Mouse (Mus musculus) midbrain, postnatal 0 days (tissue): ENCODE data around the gene Pm20d1. TPM values are rescaled to one million over a fixed set of nuclear protein-coding genes. Genes with fewer than 3 reads are reported as not detected.

Experiments
- ATAC-seq: fragments of 200-750 bp; cut with Nextera tagmentation; 2 replicates; pipeline ENCODE4 v1.8.0; 2017; ENCODE audit warnings: moderate number of reproducible peaks, mild to moderate bottlenecking, moderate TSS enrichment, moderate library complexity; ENCODE audit not compliant: low FRiP score
- DNase-seq: peaks from one replicate; pipeline ENCODE4 v3.0.0-alpha.2; 2015; ENCODE audit warnings: low spot score
- H3K27ac ChIP-seq: fragments of 300-500 bp; sonication (generic); 2 replicates; pipeline ENCODE4 v1.5.1; 2014; ENCODE audit warnings: low read depth, mild to moderate bottlenecking, low read length, mixed read lengths
- H3K27me3 ChIP-seq: fragments of 300-500 bp; sonication (generic); 2 replicates; pipeline ENCODE4 v1.6.1; 2014; ENCODE audit warnings: low read length, control low read depth, mixed read lengths; ENCODE audit not compliant: insufficient read depth
- H3K36me3 ChIP-seq: fragments of 300-500 bp; sonication (generic); 2 replicates; pipeline ENCODE4 v1.6.1; 2014; ENCODE audit warnings: low read length, control low read depth, mixed read lengths; ENCODE audit not compliant: insufficient read depth
- H3K4me1 ChIP-seq: fragments of 300-500 bp; sonication (generic); 2 replicates; pipeline ENCODE4 v1.6.1; 2014; ENCODE audit warnings: mild to moderate bottlenecking, control low read depth, antibody characterized with exemption, low read length, mixed read lengths; ENCODE audit not compliant: insufficient read depth
- H3K4me2 ChIP-seq: fragments of 300-500 bp; sonication (generic); 2 replicates; pipeline ENCODE4 v1.6.1; 2014; ENCODE audit warnings: low read depth, mild to moderate bottlenecking, low read length, mixed read lengths; ENCODE audit not compliant: poor library complexity, severe bottlenecking
- H3K4me3 ChIP-seq: fragments of 300-500 bp; sonication (generic); 2 replicates; pipeline ENCODE4 v1.5.1; 2014; ENCODE audit warnings: low read depth, mild to moderate bottlenecking, low read length, moderate library complexity
- H3K9ac ChIP-seq: fragments of 300-500 bp; sonication (generic); replicated peaks from 2 replicates; pipeline ENCODE4 v1.6.1; 2014; ENCODE audit warnings: mild to moderate bottlenecking, low read length, moderate library complexity, mixed read lengths; ENCODE audit not compliant: poor library complexity, severe bottlenecking
- H3K9me3 ChIP-seq: fragments of 300-500 bp; sonication (generic); 2 replicates; pipeline ENCODE4 v1.6.1; 2016; ENCODE audit warnings: low read length, control low read depth
- CTCF ChIP-seq: IDR thresholded peaks from 2 replicates; pipeline ENCODE4 v1.5.1; 2016; ENCODE audit warnings: antibody characterized with exemption, mild to moderate bottlenecking
- WGBS: fragments of 180-500 bp; shearing (Covaris S2); extraction: QIAGEN DNeasy Blood & Tissue Kit; methylation state at CpG from one replicate; pipeline ENCODE4 v1.1.7; 2014; 5-methylcytosine and 5-hydroxymethylcytosine counted together
- polyA plus RNA-seq: library from polyadenylated mRNA; unstranded; fragments of >200 nt; fragmentation: Nextera tagmentation; extraction: Ambion mirVana; gene quantifications from 2 replicates; pipeline ENCODE4 v1.2.1, GENCODE M21; 2015
- total RNA-seq: library from RNA; depleted of rRNA; stranded (reverse); fragments of >200 nt; gene quantifications from 2 replicates; pipeline ENCODE4 v1.2.3, GENCODE M21; 2014

The Pm20d1 gene
- total and polyA plus RNA-seq, 2 experiments from 2014 or later, result 0.05 to 0.38 TPM

- Histone ChIP-seq H3K27ac (no peak overlapping the region), H3K4me1 (0 out of 2 replicates have a peak, but pooled peaks cover 2% of the 10 kb centered on the region), H3K9ac (no peak overlapping the region), H3K27me3 (no peaks in the 10 kb centered on the region), H3K4me3 (no peak overlapping the region), H3K9me3 (no peaks in the 10 kb centered on the region), H3K4me2 (no peak overlapping the region), H3K36me3 (no peaks in the 10 kb centered on the region)
- ATAC-seq (no peak), DNase-seq (no peak)
- TF ChIP-seq CTCF, result no peak
- 93% methylated on average over 8 of the region's 8 CpGs for WGBS
Measured at GRCm38 (mm10) chr1:131801071-131801470, 3.9 kb downstream of the Pm20d1 start.

- Histone ChIP-seq H3K4me1 (no peaks in the 10 kb centered on the region), H3K27me3 (no peaks in the 10 kb centered on the region), H3K27ac (no peak overlapping the region), H3K36me3 (no peaks in the 10 kb centered on the region), H3K4me3 (no peak overlapping the region), H3K4me2 (no peak overlapping the region), H3K9me3 (no peaks in the 10 kb centered on the region), H3K9ac (no peak overlapping the region)
- peak; percentile 11 for DNase-seq
- no peak for TF ChIP-seq CTCF
- WGBS, result 81% methylated on average over 5 of the region's 5 CpGs
- no peak for ATAC-seq
Measured at GRCm38 (mm10) chr1:131802652-131803051, 5.5 kb downstream of the Pm20d1 start.

- WGBS, result 96% methylated on average over 3 of the region's 3 CpGs
- H3K9me3 ChIP-seq, result no peaks in the 10 kb centered on the region
- ATAC-seq, result no peak
Measured at GRCm38 (mm10) chr1:131804166-131804565, 7.0 kb downstream of the Pm20d1 start.

GRCm38 (mm10) chr1:131808986-131809385, 11.8 kb downstream of the Pm20d1 start:
- no peaks in the 10 kb centered on the region for H3K4me1 ChIP-seq
- ATAC-seq, result no peak
- no peak for DNase-seq
- H3K9me3 ChIP-seq, result no peaks in the 10 kb centered on the region
- TF ChIP-seq CTCF, result no peak
- no peaks in the 10 kb centered on the region for H3K36me3 ChIP-seq
- no peak overlapping the region for H3K27ac ChIP-seq
- no peak overlapping the region for H3K9ac ChIP-seq
- 81% methylated on average over 1 of the region's 1 CpGs for WGBS
- no peak overlapping the region for H3K4me3 ChIP-seq
- no peak overlapping the region for H3K4me2 ChIP-seq
- no peaks in the 10 kb centered on the region for H3K27me3 ChIP-seq

More at GRCm38 (mm10) chr1:131804166-131804565, 7.0 kb downstream of the Pm20d1 start:
- TF ChIP-seq CTCF, result no peak
- Histone ChIP-seq H3K36me3 (no peaks in the 10 kb centered on the region), H3K4me2 (no peak overlapping the region), H3K9ac (no peak overlapping the region), H3K4me1 (no peaks in the 10 kb centered on the region), H3K27me3 (no peaks in the 10 kb centered on the region), H3K4me3 (no peak overlapping the region), H3K27ac (no peak overlapping the region)
- DNase-seq, result no peak

GRCm38 (mm10) chr1:131809651-131810050, 12.5 kb downstream of the Pm20d1 start:
- DNase-seq (no peak), ATAC-seq (no peak)
- H3K4me1 ChIP-seq, result no peaks in the 10 kb centered on the region
- no peaks in the 10 kb centered on the region for H3K36me3 ChIP-seq
- H3K9me3 ChIP-seq, result no peaks in the 10 kb centered on the region
- no peak overlapping the region for H3K9ac ChIP-seq
- no peak for TF ChIP-seq CTCF
- WGBS, result 80% methylated on average over 2 of the region's 2 CpGs
- no peak overlapping the region for H3K4me2 ChIP-seq
- no peaks in the 10 kb centered on the region for H3K27me3 ChIP-seq
- no peak overlapping the region for H3K27ac ChIP-seq
- H3K4me3 ChIP-seq, result no peak overlapping the region

GRCm38 (mm10) chr1:131811393-131811792, 14.2 kb downstream of the Pm20d1 start:
- H3K27ac ChIP-seq, result no peak overlapping the region
- no peak overlapping the region for H3K4me2 ChIP-seq
- no peak for TF ChIP-seq CTCF
- no peaks in the 10 kb centered on the region for H3K9me3 ChIP-seq
- no peaks in the 10 kb centered on the region for H3K27me3 ChIP-seq
- H3K36me3 ChIP-seq, result no peaks in the 10 kb centered on the region
- no peak for ATAC-seq
- no peak for DNase-seq
- WGBS, result 89% methylated on average over 1 of the region's 1 CpGs
- no peak overlapping the region for H3K4me3 ChIP-seq
- H3K9ac ChIP-seq, result no peak overlapping the region
- no peaks in the 10 kb centered on the region for H3K4me1 ChIP-seq
